Mouse (Mus musculus): ENCODE measurements around the gene Trim5. TPM values are rescaled to one million over a fixed set of nuclear protein-coding genes. Genes with fewer than 3 reads are reported as not detected.

Gene Trim5
- polyA plus RNA-seq, 1 experiment from 2014 or later, result 0.21 TPM

GRCm38 (mm10) chr7:104217881-104218280 lies 70.0 kb downstream of the Trim5 start:
- no peak for ATAC-seq
- no peak overlapping the region for H3K4me2 ChIP-seq (ENCODE audit: low read length)
- 91% methylated on average over 2 of the region's 2 CpGs for WGBS

GRCm38 (mm10) chr7:104216011-104216535 lies 71.8 kb downstream of the Trim5 start:
- H3K27me3 ChIP-seq (ENCODE audit: control insufficient read depth, insufficient read depth, low read depth, low read length), result no peaks in the 10 kb centered on the region
- H3K4me3 ChIP-seq (ENCODE audit: low read depth, low read length), result no peak overlapping the region
- WGBS, result 53% methylated on average over 1 of the region's 1 CpGs
- H3K27ac ChIP-seq (ENCODE audit: low read length), result no peak overlapping the region
- no peak for ATAC-seq
- peaks cover 3% of the 10 kb centered on the region; the same call in 1 of the 2 replicates for H3K4me1 ChIP-seq (ENCODE audit: control insufficient read depth, insufficient read depth, low read length)
- H3K9ac ChIP-seq (ENCODE audit: low read depth, low read length), result no peak overlapping the region
- H3K9me3 ChIP-seq (replicated peaks; ENCODE audit: control insufficient read depth, low read length, poor library complexity, severe bottlenecking), result no peaks in the 10 kb centered on the region
- H3K4me2 ChIP-seq (ENCODE audit: low read length), result no peak overlapping the region
- no peaks in the 10 kb centered on the region for H3K36me3 ChIP-seq (ENCODE audit: control insufficient read depth, insufficient read depth, low read length)

More at GRCm38 (mm10) chr7:104217881-104218280, 70.0 kb downstream of the Trim5 start:
- no peaks in the 10 kb centered on the region for H3K9me3 ChIP-seq (replicated peaks; ENCODE audit: control insufficient read depth, low read length, poor library complexity, severe bottlenecking)
- no peaks in the 10 kb centered on the region for H3K36me3 ChIP-seq (ENCODE audit: control insufficient read depth, insufficient read depth, low read length)
- peaks cover 3% of the 10 kb centered on the region; the same call in 1 of the 2 replicates for H3K4me1 ChIP-seq (ENCODE audit: control insufficient read depth, insufficient read depth, low read length)
- no peak overlapping the region for H3K9ac ChIP-seq (ENCODE audit: low read depth, low read length)
- no peak overlapping the region for H3K27ac ChIP-seq (ENCODE audit: low read length)
- H3K4me3 ChIP-seq (ENCODE audit: low read depth, low read length), result no peak overlapping the region
- H3K27me3 ChIP-seq (ENCODE audit: control insufficient read depth, insufficient read depth, low read depth, low read length), result no peaks in the 10 kb centered on the region

Other genes starting within 250 kb of the Trim5 start
- gene Olfr642, start 235.4 kb downstream of the Trim5 start, polyA plus RNA-seq (2015; fragmentation: Nextera tagmentation; extraction: Ambion mirVana), result not detected in 2 replicates
- not detected in 2 replicates for gene 4930516K23Rik, start 226.6 kb downstream of the Trim5 start, polyA plus RNA-seq (2015; fragmentation: Nextera tagmentation; extraction: Ambion mirVana)
- gene Olfr644, start 216.2 kb downstream of the Trim5 start, polyA plus RNA-seq (2015; fragmentation: Nextera tagmentation; extraction: Ambion mirVana), result not detected in 2 replicates
- gene Olfr645, start 202.6 kb downstream of the Trim5 start, polyA plus RNA-seq (2015; fragmentation: Nextera tagmentation; extraction: Ambion mirVana), result not detected in 2 replicates
- not detected in 2 replicates for gene Olfr646, start 183.2 kb downstream of the Trim5 start, polyA plus RNA-seq (2015; fragmentation: Nextera tagmentation; extraction: Ambion mirVana)
- not detected in 2 replicates for gene Ubqln5, start 158.3 kb downstream of the Trim5 start, polyA plus RNA-seq (2015; fragmentation: Nextera tagmentation; extraction: Ambion mirVana)
- not detected in 2 replicates for gene Olfr643, start 150.7 kb downstream of the Trim5 start, polyA plus RNA-seq (2015; fragmentation: Nextera tagmentation; extraction: Ambion mirVana)
- gene Ubqln3, start 144.8 kb downstream of the Trim5 start, polyA plus RNA-seq (2015; fragmentation: Nextera tagmentation; extraction: Ambion mirVana), result not detected in 2 replicates
- not detected in 2 replicates for gene Ubqlnl, start 137.5 kb downstream of the Trim5 start, polyA plus RNA-seq (2015; fragmentation: Nextera tagmentation; extraction: Ambion mirVana)
- gene Olfm5, start 123.3 kb downstream of the Trim5 start, polyA plus RNA-seq (2015; fragmentation: Nextera tagmentation; extraction: Ambion mirVana), result not detected in 2 replicates
- gene Olfr648, start 104.7 kb downstream of the Trim5 start, polyA plus RNA-seq (2015; fragmentation: Nextera tagmentation; extraction: Ambion mirVana), result 0.66 and 0.67 TPM in 2 replicates
- gene Olfr649, start 92.1 kb downstream of the Trim5 start, polyA plus RNA-seq (2015; fragmentation: Nextera tagmentation; extraction: Ambion mirVana), result not detected in 2 replicates
- 0.35 and 0.46 TPM in 2 replicates for gene Trim6, start 69.3 kb downstream of the Trim5 start, polyA plus RNA-seq (2015; fragmentation: Nextera tagmentation; extraction: Ambion mirVana)
- gene Trim34a, start 43.6 kb downstream of the Trim5 start, polyA plus RNA-seq (2015; fragmentation: Nextera tagmentation; extraction: Ambion mirVana), result 0.76 and 0.89 TPM in 2 replicates
- gene Trim12a, start 27.4 kb upstream of the Trim5 start, polyA plus RNA-seq (2015; fragmentation: Nextera tagmentation; extraction: Ambion mirVana), result 1.6 and 1.7 TPM in 2 replicates
- gene Trim34b, start 41.4 kb upstream of the Trim5 start, polyA plus RNA-seq (2015; fragmentation: Nextera tagmentation; extraction: Ambion mirVana), result not detected in 2 replicates
- 1.4 and 1.5 TPM in 2 replicates for gene Trim12c, start 65.3 kb upstream of the Trim5 start, polyA plus RNA-seq (2015; fragmentation: Nextera tagmentation; extraction: Ambion mirVana)
- gene Trim30b, start 81.8 kb upstream of the Trim5 start, polyA plus RNA-seq (2015; fragmentation: Nextera tagmentation; extraction: Ambion mirVana), result not detected in 2 replicates
- gene Trim30c, start 112.7 kb upstream of the Trim5 start, polyA plus RNA-seq (2015; fragmentation: Nextera tagmentation; extraction: Ambion mirVana), result not detected in 2 replicates
- gene Trim30a, start 177.1 kb upstream of the Trim5 start, polyA plus RNA-seq (2015; fragmentation: Nextera tagmentation; extraction: Ambion mirVana), result 0.42 and 0.48 TPM in 2 replicates
- 0.36 and 0.50 TPM in 2 replicates for gene Trim30d, start 219.8 kb upstream of the Trim5 start, polyA plus RNA-seq (2015; fragmentation: Nextera tagmentation; extraction: Ambion mirVana)

All from midbrain, embryonic 16.5 days (tissue).